Mouse (Mus musculus): ENCODE measurements at regions not wholly inside any gene's neighbourhood (a gene's known extent, or its start where the extent isn't known, plus 50 kb on each side); places are given as distances from the start of the nearest gene placed in this dataset.
"Not testable (repeated sequence)": the region's sequence is repeated elsewhere in the genome, so short reads cannot be mapped to it uniquely, and the experiment has no call there.

- no peak for DNase-seq
Observed at GRCm38 (mm10) chr9:43524947-43525565, 214.4 kb downstream of the Trim29 start.

- no peak for DNase-seq
Observed at GRCm38 (mm10) chr9:43532187-43532586, 211.6 kb upstream of the Nectin1 start.

- peak in 1 of 2 experiments; percentile 27 for DNase-seq
Observed at GRCm38 (mm10) chr9:43535967-43536366, 207.8 kb upstream of the Nectin1 start.

GRCm38 (mm10) chr9:43537121-43537520 is 206.7 kb upstream of the Nectin1 start:
- DNase-seq, result peak; percentile 66 to 68

GRCm38 (mm10) chr9:43540131-43540530 is 203.7 kb upstream of the Nectin1 start:
- no peak for DNase-seq

GRCm38 (mm10) chr9:43541234-43541633 is 202.6 kb upstream of the Nectin1 start:
- no peak for DNase-seq

- DNase-seq, result no peak
Observed at GRCm38 (mm10) chr9:43542077-43542654, 201.6 kb upstream of the Nectin1 start.

GRCm38 (mm10) chr9:43545081-43545565 is 198.7 kb upstream of the Nectin1 start:
- DNase-seq, result peak; percentile 37 to 41

GRCm38 (mm10) chr9:43548883-43549282 is 194.9 kb upstream of the Nectin1 start:
- no peak for DNase-seq

- no peak for DNase-seq
Observed at GRCm38 (mm10) chr9:43549293-43549692, 194.5 kb upstream of the Nectin1 start.

GRCm38 (mm10) chr9:43552758-43553157 is 191.0 kb upstream of the Nectin1 start:
- not testable (repeated sequence) for DNase-seq

GRCm38 (mm10) chr9:43562016-43562415 is 181.8 kb upstream of the Nectin1 start:
- no peak for DNase-seq

GRCm38 (mm10) chr9:43564239-43564906 is 179.4 kb upstream of the Nectin1 start:
- DNase-seq, result no peak

- DNase-seq, result no peak
Observed at GRCm38 (mm10) chr9:43568851-43569250, 174.9 kb upstream of the Nectin1 start.

GRCm38 (mm10) chr9:43571086-43571485 is 172.7 kb upstream of the Nectin1 start:
- DNase-seq, result no peak

- no peak for DNase-seq
Observed at GRCm38 (mm10) chr9:43575659-43576058, 168.1 kb upstream of the Nectin1 start.

- no peak for DNase-seq
Observed at GRCm38 (mm10) chr9:43580653-43581052, 163.1 kb upstream of the Nectin1 start.

GRCm38 (mm10) chr9:43585616-43586015 is 158.2 kb upstream of the Nectin1 start:
- no peak for DNase-seq

GRCm38 (mm10) chr9:43593236-43593635 is 150.5 kb upstream of the Nectin1 start:
- DNase-seq, result peak; percentile 80 to 81

- DNase-seq, result no peak
Observed at GRCm38 (mm10) chr9:43594814-43595213, 149.0 kb upstream of the Nectin1 start.

GRCm38 (mm10) chr9:43595461-43595860 is 148.3 kb upstream of the Nectin1 start:
- no peak for DNase-seq

- DNase-seq, result no peak
Observed at GRCm38 (mm10) chr9:43600396-43600795, 143.4 kb upstream of the Nectin1 start.

GRCm38 (mm10) chr9:43617632-43618031 is 126.2 kb upstream of the Nectin1 start:
- no peak for DNase-seq

- no peak for DNase-seq
Observed at GRCm38 (mm10) chr9:43627558-43627957, 116.2 kb upstream of the Nectin1 start.

All from layer of hippocampus, postnatal 36 days (tissue).